Mouse (Mus musculus) gastrocnemius, postnatal 10 days (tissue): ENCODE data around the gene Actn4. TPM values are rescaled to one million over a fixed set of nuclear protein-coding genes. Genes with fewer than 3 reads are reported as not detected.

Experiments
- DNase-seq: peaks from one replicate; pipeline ENCODE4 v3.0.0; 2021; ENCODE audit warnings: mixed read lengths
- total RNA-seq, 2 experiments: library from RNA; stranded (reverse); gene quantifications; 2 replicates each; pipeline ENCODE4 v1.2.3; 2021

The Actn4 gene
- total RNA-seq, 2 experiments from 2014 or later = 90.2 to 120 TPM

DNA sequence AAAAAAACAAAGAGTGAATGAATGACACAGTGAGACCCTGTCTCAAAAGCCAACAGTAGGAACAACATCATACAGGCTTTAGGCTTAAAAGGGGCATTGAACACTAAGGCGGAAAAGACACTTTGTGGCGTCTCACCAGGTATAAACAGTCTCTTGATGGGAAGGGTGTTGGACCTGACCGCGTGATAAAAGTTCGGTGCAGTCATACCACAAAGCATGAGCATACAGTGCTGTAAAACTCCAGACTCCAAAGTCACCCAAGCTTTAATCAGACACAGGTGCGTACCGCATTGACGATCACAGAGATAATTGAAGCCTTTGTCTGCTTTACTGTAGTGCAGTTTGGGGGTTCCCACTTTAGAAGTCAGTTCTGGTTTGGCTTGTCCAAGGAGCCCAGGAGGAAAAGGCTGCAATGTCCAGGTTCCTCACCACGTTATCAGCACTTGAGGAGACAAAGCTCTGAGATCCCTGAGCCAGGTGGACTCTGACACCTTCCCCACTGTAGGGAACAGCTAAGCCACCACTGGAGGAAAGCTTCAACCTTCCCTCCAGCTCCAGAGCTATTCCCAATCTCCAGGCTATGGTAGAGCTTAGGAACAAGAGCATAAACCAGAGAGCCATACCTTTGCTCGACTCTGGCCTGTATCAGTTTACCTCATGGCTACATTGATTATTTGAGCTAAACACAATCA is 11.6 kb downstream of the Actn4 start:
- no peak for DNase-seq

DNA sequence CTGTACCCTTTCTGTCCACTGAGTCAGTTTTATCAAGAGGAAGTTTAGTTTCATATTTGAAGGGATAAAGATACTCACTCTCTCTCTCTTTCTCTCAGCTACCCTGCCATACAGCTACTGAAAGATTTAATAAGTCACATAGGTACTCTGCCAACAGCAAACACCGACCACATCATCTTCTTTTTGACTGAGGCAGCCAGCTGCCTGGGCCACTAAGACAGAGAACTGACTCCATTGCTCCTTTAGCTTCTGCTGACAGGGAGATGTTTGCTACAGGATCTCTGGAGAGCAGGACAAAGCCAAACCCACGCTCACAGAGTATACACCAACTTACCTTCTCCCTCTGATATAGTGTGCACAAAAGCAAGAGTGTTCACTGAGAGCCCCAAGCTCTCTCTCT is 12.8 kb downstream of the Actn4 start:
- DNase-seq = no peak

DNA sequence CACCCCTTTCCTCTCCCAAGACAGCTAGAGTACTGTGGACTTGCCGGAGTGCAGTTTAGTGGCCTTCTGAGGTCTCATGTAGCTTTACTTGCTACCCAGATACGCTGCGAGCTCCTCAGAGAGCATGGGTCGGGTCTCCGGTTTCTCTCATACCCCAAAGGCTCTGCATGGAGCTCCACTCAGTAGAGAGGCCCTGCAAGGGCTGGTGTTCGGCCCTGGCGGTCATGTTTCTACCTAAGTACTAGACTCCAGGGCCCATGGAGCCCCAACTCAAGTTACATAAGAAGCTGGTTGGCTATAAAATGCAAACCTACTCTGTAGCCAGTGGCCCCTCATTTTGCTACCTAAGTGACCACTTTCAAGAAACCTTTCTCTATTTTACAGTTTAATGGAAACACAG is 13.4 kb downstream of the Actn4 start:
- DNase-seq = no peak

DNA sequence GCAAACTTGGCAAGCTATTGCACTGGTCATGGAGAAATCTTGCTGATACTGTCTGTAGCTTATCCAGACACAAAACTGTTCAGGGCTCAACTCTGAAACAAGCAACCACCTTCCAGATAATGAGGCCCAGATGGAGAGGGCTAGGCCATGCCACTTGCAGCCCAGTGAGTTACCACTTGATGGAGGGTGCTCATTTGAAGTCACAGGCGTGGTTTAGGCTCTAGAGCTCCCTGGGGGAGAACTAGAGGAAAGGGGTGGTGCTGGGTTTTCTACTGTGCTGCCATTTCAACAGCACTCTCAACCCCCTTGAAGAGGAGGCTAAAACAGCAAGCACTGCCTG is 15.9 kb downstream of the Actn4 start:
- DNase-seq = no peak

DNA sequence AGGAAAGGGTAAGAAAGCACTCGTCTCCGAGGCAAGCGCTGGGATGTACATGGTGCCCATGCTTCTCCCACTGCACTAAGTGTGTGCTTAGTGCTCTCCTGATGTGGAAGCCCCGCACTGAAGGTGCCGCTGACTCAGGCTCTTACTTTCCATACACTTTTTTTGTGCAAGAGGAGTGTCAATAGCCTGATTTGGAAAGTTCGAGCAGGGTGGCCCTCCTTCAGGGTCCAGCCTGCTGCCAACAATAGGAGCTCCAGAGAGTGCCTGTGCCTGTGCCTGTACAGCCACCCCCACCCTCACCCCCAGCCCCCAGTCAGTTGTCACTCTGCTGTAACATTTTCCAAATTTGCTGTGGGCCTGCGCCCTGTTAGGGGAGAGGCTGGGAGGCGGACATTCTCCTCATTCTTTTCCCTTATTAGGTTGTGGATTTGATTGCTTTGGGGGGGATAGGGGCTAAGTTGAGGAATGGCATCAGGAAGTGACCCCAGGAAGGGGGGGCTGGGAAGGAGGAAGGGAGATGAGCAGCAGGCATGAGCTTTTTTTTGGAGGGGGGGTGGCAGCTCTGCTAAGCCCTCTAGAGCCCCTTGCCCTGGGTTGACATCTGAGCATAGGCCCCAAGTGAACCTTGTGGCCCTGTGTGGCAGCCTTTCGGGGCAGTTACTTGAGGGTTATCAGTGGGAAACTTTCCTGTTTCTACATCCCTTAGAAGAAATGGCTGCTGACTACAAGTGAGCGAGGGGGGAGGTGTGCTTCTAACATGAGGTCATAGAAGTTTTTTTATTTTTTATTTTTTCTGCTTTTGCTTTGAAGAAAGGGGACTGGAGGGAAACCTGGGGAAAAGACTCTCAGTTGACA is 16.5 kb downstream of the Actn4 start:
- no peak for DNase-seq

DNA sequence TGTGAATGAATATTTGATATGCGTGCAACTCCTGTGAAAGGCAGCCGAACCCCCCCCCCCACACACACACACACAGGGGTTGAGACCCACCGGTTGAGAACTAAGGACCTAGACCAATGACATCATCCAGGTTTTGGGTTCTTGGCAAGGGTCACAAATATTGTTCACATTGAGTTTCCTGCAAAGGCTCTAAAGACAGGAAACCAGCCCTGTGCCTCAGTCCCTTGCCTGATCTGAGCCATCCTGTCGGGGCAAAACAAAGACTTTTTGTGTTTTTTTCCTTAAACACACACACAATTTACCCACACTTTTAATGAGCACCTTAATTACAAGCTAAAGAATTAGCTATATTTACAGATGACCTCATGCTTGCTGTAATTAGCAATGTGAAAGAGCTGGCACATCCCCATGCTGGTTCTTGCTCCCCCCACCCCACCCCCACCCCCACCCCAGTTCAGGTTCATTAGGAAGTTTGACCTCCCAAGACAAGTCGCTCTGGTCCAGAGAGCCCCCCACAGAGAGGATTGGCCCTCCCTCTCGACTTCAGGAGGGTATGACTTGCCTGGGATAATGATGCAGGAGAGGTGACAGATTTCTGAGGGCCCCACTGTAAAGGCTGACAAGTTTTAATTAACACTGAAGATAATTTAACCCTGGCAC is 17.3 kb downstream of the Actn4 start:
- no peak for DNase-seq

DNA sequence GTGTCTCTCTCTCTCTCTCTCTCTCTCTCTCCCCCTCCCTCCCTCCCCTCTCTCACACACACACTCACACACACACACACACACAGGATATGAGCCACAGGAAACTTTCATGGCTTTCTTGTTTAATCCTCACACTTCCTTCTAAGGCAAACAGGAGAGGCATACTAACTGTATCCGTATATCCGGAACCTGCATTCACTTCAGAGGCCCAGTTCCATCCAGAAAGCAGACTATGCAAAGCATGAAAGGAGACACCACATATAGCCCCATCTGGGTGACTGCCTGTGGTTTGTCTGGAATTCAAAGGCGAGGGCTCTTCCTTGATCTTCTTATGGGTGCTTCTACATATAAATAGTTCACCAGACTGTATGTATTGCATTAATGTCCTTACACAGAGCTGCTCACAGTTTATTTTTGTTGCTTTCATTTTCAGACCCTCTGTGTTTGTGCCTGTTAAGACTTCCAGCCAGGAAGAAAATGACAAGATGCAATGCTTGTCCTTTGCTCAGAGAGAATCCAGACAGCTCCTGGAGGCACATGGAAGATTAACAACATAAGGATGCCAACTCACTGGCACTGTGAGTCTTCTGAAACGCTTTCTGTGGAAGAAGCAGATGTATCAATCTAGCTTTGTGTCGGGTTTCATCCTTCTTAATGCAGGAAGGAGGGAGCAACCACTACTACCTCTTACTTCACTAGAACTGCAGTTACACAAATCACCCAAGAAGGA is 18.5 kb downstream of the Actn4 start:
- DNase-seq = no peak

DNA sequence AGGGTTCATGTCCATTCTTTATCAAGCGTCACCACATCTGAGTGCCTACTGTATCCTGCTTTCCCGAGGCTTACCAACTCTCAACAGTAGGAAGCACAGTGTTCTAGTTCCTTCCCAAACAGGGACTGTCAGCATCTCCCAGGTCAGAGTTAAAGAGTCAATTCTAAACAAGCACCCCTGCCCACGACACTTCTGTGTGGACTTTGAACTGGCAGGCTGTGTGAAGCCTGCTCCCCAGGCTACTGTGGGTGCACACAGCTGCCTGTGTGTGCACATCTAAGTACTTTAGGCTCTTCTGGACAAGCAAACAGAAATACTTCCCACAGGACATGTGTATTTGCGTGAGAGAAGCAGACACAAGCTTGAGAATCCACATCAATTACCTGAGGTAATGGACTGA is 20.6 kb downstream of the Actn4 start:
- no peak for DNase-seq

DNA sequence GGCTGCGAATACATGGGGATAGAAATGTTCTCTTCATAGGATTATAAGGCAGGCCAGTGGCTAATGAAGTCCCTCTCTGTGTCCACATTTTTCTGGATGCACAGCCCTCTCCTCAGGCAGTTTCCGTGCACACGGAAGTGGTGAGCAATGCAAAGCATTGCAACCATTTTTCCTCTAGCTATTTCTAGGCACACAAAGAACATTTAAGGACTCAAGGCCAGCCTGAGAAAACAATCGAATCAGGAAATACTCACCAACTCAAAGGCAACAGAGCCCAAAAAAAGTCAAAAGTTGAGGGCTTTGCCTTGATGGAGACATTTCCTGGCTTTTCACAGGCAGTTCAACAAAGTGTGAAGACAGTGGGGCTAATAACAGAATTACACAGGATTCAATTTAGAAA is 21.0 kb downstream of the Actn4 start:
- DNase-seq = no peak

DNA sequence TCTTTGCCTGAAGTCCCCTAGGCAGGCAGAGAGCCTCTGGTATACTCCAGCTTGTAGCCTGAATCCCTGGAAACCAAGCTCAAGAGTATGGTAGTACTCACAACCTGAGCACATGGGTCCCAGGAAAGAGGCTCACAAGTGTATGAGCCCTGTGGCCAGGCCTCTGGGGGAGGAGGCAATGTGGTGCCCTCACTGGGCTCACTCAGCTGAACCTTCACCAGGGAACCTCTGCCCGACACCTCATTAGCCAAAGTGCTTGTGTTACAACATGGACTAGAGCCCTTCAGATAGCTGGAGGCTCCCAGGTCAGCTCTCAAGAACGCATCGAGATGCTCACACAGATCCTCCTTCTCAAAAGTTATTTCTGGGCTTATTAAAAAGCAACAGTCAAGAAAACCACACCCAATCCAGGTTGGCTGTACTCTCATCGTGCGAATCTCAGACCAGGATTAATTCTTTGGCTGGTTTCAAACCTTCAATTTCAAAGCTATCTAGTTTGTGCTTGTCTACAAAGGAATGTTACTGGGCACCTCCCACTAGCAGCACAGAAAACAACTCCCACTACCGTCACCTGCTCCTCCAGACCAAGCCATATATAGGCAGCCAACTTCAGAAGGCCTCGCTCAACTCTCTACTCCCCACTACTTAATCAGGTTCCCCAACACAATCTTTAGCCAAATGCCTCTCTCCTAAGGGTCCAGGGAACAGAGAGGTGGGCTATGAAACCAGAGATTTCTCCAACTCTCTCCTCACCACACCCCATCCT is 22.5 kb downstream of the Actn4 start:
- DNase-seq = no peak

DNA sequence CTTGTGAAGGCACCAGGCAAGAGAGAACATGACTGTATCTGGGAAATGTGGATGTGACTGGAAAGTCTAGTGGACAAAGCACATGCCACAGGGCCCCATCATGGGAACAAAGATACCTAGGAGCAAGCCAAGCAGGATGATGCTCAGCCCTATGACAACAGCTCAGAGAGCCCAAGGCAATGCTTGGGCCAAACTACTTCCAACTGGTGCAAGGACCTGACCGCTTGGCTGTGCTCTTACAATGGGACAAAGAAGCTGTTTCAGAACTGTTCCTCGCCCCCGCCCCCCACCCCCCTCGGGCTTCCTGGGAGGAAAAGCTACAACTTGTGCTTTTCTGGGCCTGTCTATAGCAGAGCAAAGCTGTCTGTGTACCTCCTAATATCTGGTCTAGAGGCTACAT is 23.5 kb downstream of the Actn4 start:
- DNase-seq = no peak

DNA sequence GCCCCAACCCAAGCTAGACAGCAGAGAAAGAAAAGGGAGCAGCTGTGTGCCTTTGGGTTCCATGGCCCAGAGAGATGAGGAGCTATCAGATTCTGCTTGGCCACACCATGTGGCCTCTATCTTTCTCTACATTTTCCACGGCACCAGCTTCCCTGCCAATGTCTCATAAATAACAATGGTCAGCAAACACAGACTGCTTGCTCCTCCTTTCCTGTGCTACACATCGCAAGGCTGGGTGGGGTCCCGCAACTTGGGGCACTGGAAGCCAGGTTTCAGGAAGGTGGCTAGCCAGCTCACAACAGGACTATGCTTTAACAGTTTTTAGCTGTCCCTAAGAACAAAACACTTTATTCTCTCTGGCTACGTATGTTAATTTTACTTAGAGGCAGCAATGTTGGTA is 25.4 kb downstream of the Actn4 start:
- DNase-seq = no peak

DNA sequence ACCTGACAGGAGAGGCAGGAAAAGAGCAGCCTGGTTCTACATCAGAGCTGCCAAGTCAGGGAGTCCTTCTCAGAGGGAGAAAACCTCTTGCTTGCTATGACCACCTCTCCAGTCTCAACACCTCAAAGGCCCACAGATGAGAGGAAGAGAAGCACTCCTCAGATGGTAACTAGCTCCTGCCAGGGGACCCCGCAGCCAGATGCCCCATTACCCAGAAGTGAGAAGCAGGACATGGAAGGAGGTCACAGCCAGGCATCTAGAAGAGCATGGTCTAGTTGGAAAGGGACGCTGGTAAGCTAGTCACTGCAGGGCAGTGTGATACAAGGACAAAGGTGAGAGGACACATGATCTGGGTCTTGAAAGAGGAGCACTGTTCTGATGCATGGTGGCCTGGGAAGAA is 28.3 kb downstream of the Actn4 start:
- no peak for DNase-seq

DNA sequence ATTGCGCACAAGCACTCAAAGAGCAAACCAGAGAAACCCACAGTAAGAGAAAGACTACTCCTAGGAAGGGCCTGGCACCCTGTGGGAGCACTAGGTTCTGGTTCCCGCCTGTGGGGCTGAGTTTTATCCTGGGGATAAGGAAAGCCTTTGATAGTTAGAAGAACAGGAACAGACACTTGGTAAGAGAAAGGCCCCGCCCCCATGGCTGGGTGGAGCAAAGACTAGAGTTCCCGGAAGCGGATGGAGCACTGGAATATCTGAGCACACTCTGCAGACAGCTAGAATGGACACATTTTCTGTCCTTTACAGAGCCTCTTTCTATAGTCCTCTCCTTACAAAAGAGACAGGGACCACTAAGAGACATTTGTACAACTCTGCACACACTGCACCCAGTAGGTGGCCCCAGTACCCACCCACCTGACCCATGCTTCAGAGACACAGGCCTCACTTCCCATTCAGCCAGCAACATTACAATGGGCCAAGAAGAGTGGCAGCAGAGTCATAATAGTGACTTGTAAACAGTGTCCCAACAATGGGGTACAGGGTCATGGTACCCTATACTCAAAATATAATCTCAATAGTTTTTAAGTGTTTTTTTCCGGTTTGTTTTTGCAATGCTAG is 29.6 kb downstream of the Actn4 start:
- DNase-seq = peak; percentile 39

DNA sequence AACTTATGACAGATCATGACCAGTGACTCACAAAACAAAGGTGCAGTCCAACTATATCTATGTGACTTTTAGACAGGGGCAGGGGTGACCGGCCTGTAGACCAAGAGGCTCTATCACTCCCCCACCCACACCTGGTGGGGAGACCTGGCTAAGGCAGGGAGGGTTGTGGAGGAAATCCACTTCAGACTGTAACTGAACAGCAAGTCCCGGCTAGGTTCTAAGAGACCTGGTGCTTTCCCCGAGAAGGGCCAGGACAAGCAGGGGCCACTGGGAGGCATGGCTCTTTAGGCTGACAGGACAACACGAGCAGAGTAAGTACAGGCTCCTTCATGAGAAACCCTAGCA is 30.5 kb downstream of the Actn4 start:
- no peak for DNase-seq

DNA sequence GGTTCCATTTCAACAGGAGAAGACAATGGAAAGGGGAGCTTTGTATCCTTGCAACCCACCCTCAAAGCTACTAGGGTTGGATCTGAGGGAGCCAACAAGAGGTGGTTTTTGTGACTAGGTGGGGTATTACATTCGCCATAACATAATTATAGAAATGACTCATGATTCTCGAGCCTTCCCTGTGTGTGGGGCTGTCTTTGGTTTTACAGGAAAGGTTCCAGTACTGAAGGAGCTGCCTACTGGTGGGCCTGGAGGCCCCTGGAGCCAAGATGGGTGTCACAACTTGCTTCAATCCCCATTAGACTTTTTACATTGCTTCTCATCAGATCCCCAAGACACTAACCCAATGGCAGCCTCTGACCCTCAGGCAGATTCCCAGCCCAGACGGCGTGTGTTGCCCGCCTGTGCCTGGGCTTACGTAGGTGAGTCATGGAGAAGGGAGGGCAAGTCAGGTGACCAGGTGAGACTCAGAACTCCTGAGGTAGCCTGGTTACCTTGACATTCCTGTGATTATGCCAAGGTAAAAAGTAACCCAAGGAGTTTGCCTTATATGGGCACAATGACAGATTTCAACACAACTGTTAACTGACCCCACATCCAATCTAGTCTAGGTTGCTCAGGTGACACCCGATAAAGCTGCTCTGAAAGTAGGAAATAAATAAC is 31.0 kb downstream of the Actn4 start:
- DNase-seq = no peak

DNA sequence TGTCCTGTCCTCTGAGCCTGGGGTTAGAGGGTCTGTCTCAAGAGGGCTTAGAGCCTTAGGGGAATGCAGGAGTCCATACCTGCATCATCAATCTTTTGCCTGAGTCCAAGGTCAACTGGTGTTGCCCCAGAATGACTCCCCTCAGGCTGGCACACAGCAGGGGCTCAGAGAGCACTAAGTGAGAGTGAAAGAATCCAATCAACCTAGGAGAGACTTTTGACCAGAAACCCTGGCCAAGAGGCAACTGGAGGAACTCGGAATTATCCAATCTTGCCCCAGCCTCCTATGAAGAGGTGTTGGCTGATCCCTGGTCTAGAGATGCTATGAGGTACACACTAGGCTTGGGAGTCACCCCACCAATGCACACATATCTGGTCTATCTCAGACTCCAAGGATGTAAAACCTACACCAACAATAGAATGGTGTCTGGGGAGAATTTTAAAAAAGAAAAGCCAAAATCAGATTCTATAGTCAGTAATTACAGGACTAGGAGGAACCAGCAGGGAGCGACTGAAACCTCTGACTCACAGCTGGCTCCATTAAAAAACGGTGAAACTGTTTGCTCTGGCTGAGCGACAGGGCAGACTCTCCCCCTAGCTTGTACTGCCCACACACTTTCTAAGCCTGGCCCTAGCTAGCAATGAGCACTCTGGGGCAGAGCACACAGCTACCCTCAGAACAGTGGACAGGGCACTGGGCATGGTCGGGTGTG is 31.7 kb downstream of the Actn4 start:
- DNase-seq = no peak

DNA sequence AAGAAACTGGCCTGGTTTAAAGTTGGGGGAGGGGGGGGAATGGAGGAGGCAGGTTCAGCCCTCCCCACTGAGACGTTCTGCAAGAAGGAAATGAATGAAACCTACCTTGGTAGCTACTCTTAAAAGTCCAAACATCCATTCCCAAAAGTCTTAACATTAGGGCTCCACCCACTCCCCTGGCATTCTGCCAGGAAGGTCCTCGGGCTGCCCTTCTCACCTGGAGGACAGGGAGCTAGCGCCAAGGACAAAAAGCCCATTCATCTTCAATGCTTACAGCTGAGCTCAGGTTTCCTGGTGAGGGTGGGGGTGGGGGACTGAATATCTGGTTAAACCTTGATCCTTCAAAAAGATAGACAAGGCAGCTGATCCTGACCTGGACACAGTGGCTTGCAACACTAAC is 32.8 kb downstream of the Actn4 start:
- no peak for DNase-seq

DNA sequence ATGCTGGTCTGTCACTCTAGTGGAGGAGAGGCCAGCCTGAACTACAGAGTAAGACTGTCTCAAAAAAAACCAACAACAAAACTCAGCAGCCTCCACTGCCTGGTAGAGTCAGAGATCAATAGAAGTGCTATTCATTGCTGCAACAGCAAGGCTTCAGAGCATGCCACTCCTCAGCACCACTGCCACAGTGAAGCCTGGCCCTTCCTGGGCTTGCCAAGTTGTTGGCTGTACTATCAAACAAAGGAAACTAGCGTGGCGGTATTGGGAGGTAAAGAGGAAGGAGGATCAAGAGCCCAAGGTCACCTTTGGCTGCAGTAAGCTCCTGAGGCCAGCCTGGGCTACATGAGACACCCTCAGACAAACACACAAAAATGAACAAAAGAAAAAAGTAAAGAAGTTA is 36.0 kb downstream of the Actn4 start:
- no peak for DNase-seq

DNA sequence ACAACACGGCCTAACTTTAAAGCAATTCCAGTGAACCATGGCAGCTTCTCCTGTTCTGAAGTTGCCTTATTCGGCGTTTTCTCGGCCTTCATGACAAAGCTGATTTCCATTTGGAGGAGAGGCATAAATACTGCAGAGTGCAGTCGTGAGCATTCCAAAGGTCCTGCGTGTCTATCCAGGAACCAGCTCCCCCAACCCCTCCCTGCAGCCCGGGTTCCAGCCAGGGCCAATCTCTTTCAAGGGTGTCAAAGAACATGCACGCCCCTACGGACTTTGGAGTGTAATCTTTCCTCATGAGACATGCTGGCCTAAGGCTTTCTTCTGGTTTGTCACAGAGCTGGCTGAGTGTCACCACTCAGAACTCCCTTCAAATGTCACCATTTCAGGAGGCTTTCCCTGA is 36.8 kb downstream of the Actn4 start:
- DNase-seq = peak; percentile 68
